Mouse (Mus musculus) cerebellum, postnatal 36 days (tissue): ENCODE results near the gene Ndrg3.
"Not testable (repeated sequence)": the region's sequence is repeated elsewhere in the genome, so short reads cannot be mapped to it uniquely, and the experiment has no call there.

ENCODE experiments used
- DNase-seq, 2 experiments: peaks; one replicate each; pipeline ENCODE4 v3.0.0; 2021 to 2022; ENCODE audit warnings: mixed read lengths in 2 of 2

Ndrg3 gene

DNA sequence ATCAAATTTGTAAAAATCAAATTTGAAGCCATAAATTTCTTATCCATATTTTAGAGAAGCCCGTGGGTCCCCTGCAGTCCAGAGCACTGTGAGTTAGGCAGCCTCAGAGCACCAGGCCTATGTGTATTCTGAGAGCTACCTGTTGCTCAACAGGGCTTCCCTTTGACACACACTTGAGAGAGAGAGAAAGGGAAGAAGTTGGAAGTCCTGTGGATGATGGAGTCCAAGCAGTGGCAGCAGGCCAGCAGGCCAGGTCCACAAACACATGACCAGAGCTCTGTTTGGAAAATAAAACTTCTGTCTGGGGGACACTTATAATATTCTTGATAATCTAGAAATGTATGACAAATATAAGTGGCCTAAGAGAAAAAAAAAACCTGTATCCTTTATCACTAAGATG lies 58.4 kb downstream of the Ndrg3 start:
- peak in 1 of 2 experiments; percentile 29 for DNase-seq

- no peak for DNase-seq
Observed at GRCm38 (mm10) chr2:156931421-156931820, 60.4 kb downstream of the Ndrg3 start.

DNA sequence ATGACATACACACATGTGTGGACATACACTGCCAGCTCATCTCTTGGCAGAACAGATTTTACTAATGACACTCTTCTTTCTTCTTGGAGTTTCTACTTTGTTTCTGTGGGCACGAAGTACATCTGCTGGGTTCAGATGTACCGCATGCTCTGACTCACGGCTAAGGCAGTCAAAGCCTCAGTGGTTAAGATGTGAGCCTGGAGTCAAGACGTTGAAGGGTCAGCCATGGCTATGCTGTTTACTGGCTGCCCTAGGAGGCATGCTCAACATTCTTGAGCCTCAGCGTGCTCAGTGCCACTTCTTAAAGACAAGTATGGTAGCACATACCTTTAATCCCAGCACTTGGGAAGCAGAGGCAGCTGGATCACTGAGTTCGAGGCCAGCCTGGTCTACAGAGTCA lies 61.3 kb downstream of the Ndrg3 start:
- no peak for DNase-seq

DNA sequence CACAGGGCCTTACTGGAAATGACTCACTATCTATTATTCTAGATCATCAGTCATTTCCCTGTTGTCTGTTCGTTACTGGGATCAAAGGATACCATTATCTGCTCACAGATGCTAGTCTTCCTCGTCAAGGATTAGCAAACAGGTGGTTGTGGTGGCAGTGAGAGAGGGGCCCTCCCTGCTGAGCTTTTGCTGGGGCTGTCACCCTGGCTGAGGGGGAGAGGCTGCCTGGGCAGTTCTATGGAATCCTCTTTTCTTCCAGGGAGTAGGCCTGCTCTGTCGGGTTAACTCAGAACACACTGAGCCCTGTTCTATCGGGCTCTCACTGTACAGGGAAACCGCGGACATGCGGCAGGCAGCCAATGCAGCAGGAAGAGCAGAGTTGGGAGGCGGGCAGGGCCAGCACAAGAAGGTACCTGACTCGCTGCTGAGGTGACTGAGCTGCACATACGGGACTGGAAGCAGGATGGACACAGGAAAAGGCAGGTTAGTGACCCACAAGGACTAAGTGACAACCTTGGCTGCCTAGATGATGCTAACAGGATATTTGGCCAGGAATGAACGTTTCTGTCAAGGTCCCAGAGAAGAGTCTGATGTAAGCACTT lies 62.2 kb downstream of the Ndrg3 start:
- DNase-seq, result no peak

- no peak for DNase-seq
Observed at GRCm38 (mm10) chr2:156928606-156929005, 63.2 kb downstream of the Ndrg3 start.

DNA sequence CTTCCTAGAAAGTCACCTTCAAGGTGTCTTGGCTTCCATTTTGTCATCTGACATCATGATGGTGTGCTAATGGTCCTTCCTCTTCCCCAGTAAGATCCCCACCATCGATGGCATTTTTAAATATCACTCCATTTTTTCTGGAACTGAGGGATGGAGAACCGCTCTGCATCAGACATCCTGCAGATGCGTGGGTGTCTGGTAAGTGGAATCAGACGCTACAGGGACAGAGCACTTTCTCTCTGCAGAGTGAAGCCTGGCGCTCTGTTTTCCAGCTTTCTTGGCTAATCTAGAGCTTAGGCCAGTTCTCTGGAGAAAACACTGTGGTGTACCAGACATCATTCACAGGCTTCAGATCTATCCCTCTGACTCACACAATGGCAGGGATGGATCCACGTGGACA lies 64.2 kb downstream of the Ndrg3 start:
- DNase-seq, result no peak

DNA sequence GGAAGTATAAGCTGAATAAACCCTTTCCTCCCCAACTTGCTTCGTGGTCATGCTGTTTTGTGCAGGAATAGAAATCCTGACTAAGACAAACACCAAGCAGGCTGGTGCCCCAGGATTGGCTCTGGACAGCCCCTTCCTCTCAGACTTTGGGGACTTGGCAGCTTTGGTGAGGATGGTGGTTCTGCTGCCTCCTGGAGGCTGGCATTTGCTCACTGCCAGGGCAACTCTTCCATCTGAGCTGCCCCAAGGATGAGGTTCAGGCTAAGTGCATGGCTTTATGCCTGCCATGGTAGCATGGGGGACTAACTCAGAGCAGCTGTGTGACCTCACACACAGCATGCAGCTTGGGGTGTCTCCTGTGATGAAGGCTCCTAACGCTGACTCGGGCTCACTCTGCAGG lies 66.2 kb downstream of the Ndrg3 start:
- not testable (repeated sequence) for DNase-seq

- DNase-seq, result not testable (repeated sequence)
Observed at GRCm38 (mm10) chr2:156925075-156925474, 66.8 kb downstream of the Ndrg3 start.

GRCm38 (mm10) chr2:156924210-156924898 lies 67.5 kb downstream of the Ndrg3 start:
- DNase-seq, result no peak

- no peak for DNase-seq
Observed at GRCm38 (mm10) chr2:156923057-156923456, 68.8 kb downstream of the Ndrg3 start.

GRCm38 (mm10) chr2:156919796-156920195 lies 72.1 kb downstream of the Ndrg3 start:
- no peak for DNase-seq

- not testable (repeated sequence) for DNase-seq
Observed at GRCm38 (mm10) chr2:156919191-156919590, 72.7 kb downstream of the Ndrg3 start.

- no peak for DNase-seq
Observed at GRCm38 (mm10) chr2:156918562-156918961, 73.3 kb downstream of the Ndrg3 start.

- peak in 1 of 2 experiments; percentile 31 for DNase-seq
Observed at GRCm38 (mm10) chr2:156916419-156917125, 75.3 kb downstream of the Ndrg3 start.

GRCm38 (mm10) chr2:156915559-156915958 lies 76.3 kb downstream of the Ndrg3 start:
- no peak for DNase-seq

- DNase-seq, result no peak
Observed at GRCm38 (mm10) chr2:156913191-156913590, 78.7 kb downstream of the Ndrg3 start.

DNA sequence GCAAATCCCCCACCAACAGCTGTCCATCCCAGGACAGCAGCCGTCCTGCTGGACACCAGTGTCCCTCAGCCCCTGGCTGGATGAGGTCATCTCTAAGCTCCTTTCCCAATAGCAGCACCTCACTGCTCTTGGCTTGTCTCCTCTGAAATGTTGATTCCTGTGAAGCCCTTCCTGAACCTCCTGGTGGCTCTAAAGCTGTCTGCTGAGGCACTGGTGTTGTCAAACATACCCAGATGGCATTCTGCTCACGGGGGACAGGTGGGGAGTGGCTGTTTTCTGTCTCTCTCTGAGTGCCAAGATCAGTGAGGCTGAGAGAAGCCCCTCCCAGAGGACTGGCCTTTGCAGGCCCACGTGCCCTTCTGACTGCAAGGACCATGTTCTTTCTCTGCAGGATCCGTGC lies 85.9 kb downstream of the Ndrg3 start:
- DNase-seq, result peak; percentile 72 to 73

DNA sequence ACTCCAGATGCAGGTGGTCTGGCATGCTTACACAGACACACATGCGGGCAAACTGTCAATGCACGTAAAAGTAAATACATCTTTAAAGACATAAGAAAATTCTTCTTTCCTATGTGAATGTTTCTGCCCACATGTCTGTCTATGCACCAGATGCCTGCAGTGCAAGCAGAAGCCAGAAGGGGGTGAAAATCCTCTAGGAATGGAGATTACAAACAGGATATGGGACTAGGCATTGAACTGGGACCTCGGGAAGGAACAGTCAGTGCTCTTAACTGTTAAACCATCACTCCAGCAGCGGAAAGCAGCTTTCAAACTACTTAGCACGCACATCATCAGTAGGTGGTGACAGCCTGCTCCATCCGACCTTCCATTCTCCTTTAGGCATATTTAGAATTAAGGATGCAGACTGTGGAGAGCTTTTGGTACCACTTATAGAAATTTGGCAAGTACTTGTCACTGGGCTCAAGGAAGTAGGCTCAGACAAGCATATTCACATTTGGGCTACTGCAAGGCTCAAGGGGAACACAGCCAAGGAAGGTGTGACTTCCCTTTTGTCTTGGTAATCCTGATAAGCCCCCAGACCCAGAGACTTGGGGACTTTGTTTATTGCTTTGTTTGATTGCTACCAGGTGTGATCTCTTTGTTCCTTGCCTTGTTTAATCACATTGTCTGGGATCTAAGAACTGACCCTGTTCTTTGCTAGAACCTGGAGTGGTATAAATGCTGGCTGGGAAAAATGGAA lies 86.7 kb downstream of the Ndrg3 start:
- peak; percentile 77 to 85 for DNase-seq

DNA sequence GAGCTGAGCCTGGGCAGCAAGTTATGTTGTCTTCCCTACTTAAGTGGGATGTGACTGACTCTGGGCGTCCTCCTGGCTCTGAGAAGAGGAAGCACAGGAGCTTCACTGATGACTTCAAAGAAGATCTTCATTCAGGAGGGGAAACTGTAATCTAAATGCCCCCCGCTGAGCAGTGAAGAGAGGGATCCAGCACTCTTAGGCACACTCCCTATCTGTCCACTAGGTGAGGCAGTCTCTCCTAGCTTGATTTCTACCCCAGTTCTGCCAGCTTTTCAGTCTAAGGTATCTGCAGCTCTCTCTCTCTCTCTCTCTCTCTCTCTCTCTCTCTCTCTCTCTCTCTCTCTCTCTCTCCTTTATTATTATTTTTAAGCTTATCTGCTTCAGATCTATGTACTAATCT lies 88.5 kb downstream of the Ndrg3 start:
- DNase-seq, result peak in 1 of 2 experiments; percentile 32

DNA sequence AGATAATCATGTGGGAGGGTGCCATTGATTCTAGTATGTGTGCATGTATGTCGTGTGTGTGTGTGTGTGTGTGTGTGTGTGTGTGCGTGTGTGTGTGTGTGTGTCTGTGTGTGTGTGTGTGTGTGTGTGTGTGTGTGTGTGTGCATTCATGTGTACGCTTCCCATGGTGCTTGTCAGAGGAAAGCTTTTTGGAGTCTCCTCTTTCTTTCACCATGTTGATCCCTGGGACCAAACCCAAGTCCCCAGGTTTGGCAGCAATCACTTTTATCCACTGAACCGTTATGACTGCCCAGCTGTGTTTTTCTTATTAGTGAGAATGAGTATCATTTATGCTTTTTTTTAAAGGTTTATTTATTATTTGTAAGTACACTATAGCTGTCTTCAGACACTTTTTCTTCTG lies 89.4 kb downstream of the Ndrg3 start:
- DNase-seq, result not testable (repeated sequence)

DNA sequence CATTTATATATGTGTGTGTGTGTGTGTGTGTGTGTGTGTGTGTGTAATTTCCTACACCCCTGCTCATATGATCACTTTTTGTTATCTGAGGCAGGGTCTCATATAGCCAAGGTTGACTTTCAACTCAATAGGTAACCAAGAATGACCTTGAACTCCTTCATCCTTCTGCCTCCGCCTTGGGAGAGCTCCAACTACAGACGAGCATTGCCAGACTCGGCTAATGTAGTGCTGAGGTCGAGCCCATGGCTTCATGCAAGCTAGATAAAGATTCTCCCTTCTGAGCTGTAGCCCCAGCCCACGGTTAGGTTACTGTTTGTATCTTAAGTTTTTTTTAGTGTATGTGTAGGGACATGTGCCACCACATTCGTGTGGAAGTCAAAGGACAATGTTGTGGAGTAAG lies 90.0 kb downstream of the Ndrg3 start:
- DNase-seq, result no peak

DNA sequence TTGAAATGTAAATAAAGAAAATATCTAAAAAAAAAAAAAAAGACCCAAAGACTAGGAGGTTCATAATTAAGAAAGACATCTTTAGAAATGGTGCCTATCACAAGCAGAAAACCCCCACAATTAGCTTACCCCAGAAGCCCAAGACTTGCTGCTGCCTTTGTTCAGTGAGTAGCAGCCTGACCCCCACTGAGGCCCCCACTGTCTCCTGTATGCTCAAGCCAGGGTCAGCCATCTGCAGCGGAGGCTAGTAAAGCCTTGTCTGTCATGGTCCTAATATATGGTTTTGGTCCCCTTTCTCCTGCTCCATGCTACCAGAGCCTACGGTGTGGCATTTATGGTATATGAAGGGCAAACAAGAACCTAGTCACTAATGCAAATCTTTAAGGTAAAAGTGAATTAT lies 90.5 kb downstream of the Ndrg3 start:
- no peak for DNase-seq

- no peak for DNase-seq
Observed at GRCm38 (mm10) chr2:156899184-156899583, 92.7 kb downstream of the Ndrg3 start.
